Mouse (Mus musculus) forebrain, embryonic 14.5 days (tissue): ENCODE results near the gene Tnfrsf1a. TPM values are rescaled to one million over a fixed set of nuclear protein-coding genes. Genes with fewer than 3 reads are reported as not detected.

ENCODE experiments used
- ATAC-seq: fragments of 200-750 bp; cut with Nextera tagmentation; 2 replicates; pipeline ENCODE4 v1.8.0; 2017; ENCODE audit warnings: mild to moderate bottlenecking, moderate library complexity
- DNase-seq: peaks from one replicate; pipeline ENCODE4 v3.0.0-alpha.2; 2015; ENCODE audit warnings: low spot score
- H3K27ac ChIP-seq: fragments of 300-500 bp; sonication (generic); 2 replicates; pipeline ENCODE4 v1.5.1; 2014; ENCODE audit warnings: low read depth, mild to moderate bottlenecking, control low read depth, low read length, moderate library complexity
- H3K27me3 ChIP-seq: fragments of 300-500 bp; sonication (generic); replicated peaks from 2 replicates; pipeline ENCODE4 v1.6.1; 2014; ENCODE audit warnings: low read length, control low read depth, mixed read lengths; ENCODE audit not compliant: control insufficient read depth, insufficient read depth
- H3K36me3 ChIP-seq: fragments of 300-500 bp; sonication (generic); 2 replicates; pipeline ENCODE4 v1.6.1; 2014; ENCODE audit warnings: low read length, control low read depth; ENCODE audit not compliant: control insufficient read depth, insufficient read depth
- H3K4me1 ChIP-seq: fragments of 300-500 bp; sonication (generic); 2 replicates; pipeline ENCODE4 v1.6.1; 2014; ENCODE audit warnings: antibody characterized with exemption, low read length, control low read depth; ENCODE audit not compliant: control insufficient read depth, insufficient read depth
- H3K4me2 ChIP-seq: fragments of 300-500 bp; sonication (generic); 2 replicates; pipeline ENCODE4 v1.6.1; 2014; ENCODE audit warnings: mild to moderate bottlenecking, control low read depth, low read length
- H3K4me3 ChIP-seq: fragments of 300-500 bp; sonication (generic); 2 replicates; pipeline ENCODE4 v1.5.1; 2014; ENCODE audit warnings: low read depth, low read length, control low read depth
- H3K9ac ChIP-seq: fragments of 300-500 bp; sonication (generic); 2 replicates; pipeline ENCODE4 v1.6.1; 2014; ENCODE audit warnings: mild to moderate bottlenecking, low read length, control low read depth, moderate library complexity
- H3K9me3 ChIP-seq: fragments of 300-500 bp; sonication (generic); replicated peaks from 2 replicates; pipeline ENCODE4 v1.6.1; 2016; ENCODE audit warnings: low read length, control low read depth, mixed read lengths; ENCODE audit not compliant: control insufficient read depth
- WGBS: fragments of 180-500 bp; shearing (Covaris S2); extraction: QIAGEN DNeasy Blood & Tissue Kit; methylation state at CpG from one replicate; pipeline ENCODE4 v1.1.7; 2014; 5-methylcytosine and 5-hydroxymethylcytosine counted together
- polyA plus RNA-seq: library from polyadenylated mRNA; unstranded; fragments of >200 nt; fragmentation: Nextera tagmentation; extraction: Ambion mirVana; gene quantifications from 2 replicates; pipeline ENCODE4 v1.2.1, GENCODE M21; 2014

The Tnfrsf1a gene
- polyA plus RNA-seq, 1 experiment from 2014 or later = 14.2 TPM

- DNase-seq = no peak
- WGBS = 5% methylated on average over 20 of the region's 20 CpGs
- H3K4me2 ChIP-seq = peak overlapping the region; percentile 79
- ATAC-seq = no peak; the same call in 1 of the 2 replicates
- peaks cover 19% of the 10 kb centered on the region for H3K4me1 ChIP-seq
- H3K27me3 ChIP-seq = no peaks in the 10 kb centered on the region
- H3K4me3 ChIP-seq = peak overlapping the region; percentile 44
- H3K9ac ChIP-seq = peak overlapping the region; percentile 68
- H3K36me3 ChIP-seq = no peaks in the 10 kb centered on the region
- H3K9me3 ChIP-seq = no peaks in the 10 kb centered on the region
- H3K27ac ChIP-seq = no peak overlapping the region
These were observed 1.3 kb downstream of the Tnfrsf1a start for GRCm38 (mm10) chr6:125350231-125350994.

- Histone ChIP-seq H3K4me2 (peak overlapping the region; percentile 79), H3K4me3 (no peak overlapping the region), H3K27ac (no peak overlapping the region), H3K27me3 (no peaks in the 10 kb centered on the region), H3K36me3 (no peaks in the 10 kb centered on the region), H3K4me1 (peaks cover 22% of the 10 kb centered on the region), H3K9ac (0 out of 2 replicates have a peak overlapping the region, but pooled peaks have one; percentile 25), H3K9me3 (no peaks in the 10 kb centered on the region)
- ATAC-seq = no peak
- 74% methylated on average over 2 of the region's 2 CpGs for WGBS
- no peak for DNase-seq
These were observed 1.8 kb downstream of the Tnfrsf1a start for GRCm38 (mm10) chr6:125350995-125351324.

- DNase-seq (no peak), ATAC-seq (no peak)
- WGBS = 72% methylated on average over 8 of the region's 8 CpGs
- Histone ChIP-seq H3K4me2 (no peak overlapping the region), H3K27me3 (no peaks in the 10 kb centered on the region), H3K9me3 (no peaks in the 10 kb centered on the region), H3K9ac (no peak overlapping the region), H3K27ac (no peak overlapping the region), H3K4me1 (peaks cover 22% of the 10 kb centered on the region), H3K36me3 (no peaks in the 10 kb centered on the region), H3K4me3 (no peak overlapping the region)
These were observed 2.3 kb downstream of the Tnfrsf1a start for GRCm38 (mm10) chr6:125351368-125352045.

GRCm38 (mm10) chr6:125352046-125352384 lies 2.9 kb downstream of the Tnfrsf1a start:
- 70% methylated on average over 5 of the region's 5 CpGs for WGBS
- DNase-seq (no peak), ATAC-seq (no peak)
- Histone ChIP-seq H3K27me3 (no peaks in the 10 kb centered on the region), H3K4me3 (no peak overlapping the region), H3K9me3 (no peaks in the 10 kb centered on the region), H3K4me1 (peaks cover 22% of the 10 kb centered on the region), H3K4me2 (no peak overlapping the region), H3K9ac (no peak overlapping the region), H3K36me3 (no peaks in the 10 kb centered on the region), H3K27ac (no peak overlapping the region)

- Histone ChIP-seq H3K27ac (no peak overlapping the region), H3K9ac (no peak overlapping the region), H3K9me3 (no peaks in the 10 kb centered on the region), H3K4me1 (peaks cover 22% of the 10 kb centered on the region), H3K4me2 (no peak overlapping the region), H3K36me3 (no peaks in the 10 kb centered on the region; the same call in 1 of the 2 replicates), H3K27me3 (no peaks in the 10 kb centered on the region), H3K4me3 (no peak overlapping the region)
- no peak for DNase-seq
- WGBS = 64% methylated on average over 4 of the region's 4 CpGs
- ATAC-seq = no peak
These were observed 3.6 kb downstream of the Tnfrsf1a start for GRCm38 (mm10) chr6:125352811-125353210.

GRCm38 (mm10) chr6:125353221-125353620 lies 4.1 kb downstream of the Tnfrsf1a start:
- H3K4me3 ChIP-seq = no peak overlapping the region
- no peak overlapping the region for H3K9ac ChIP-seq
- DNase-seq = no peak
- WGBS = 88% methylated on average over 11 of the region's 11 CpGs
- peaks cover 22% of the 10 kb centered on the region for H3K4me1 ChIP-seq
- no peaks in the 10 kb centered on the region for H3K9me3 ChIP-seq
- H3K4me2 ChIP-seq = no peak overlapping the region
- no peaks in the 10 kb centered on the region; the same call in 1 of the 2 replicates for H3K36me3 ChIP-seq
- H3K27me3 ChIP-seq = no peaks in the 10 kb centered on the region
- ATAC-seq = no peak
- H3K27ac ChIP-seq = no peak overlapping the region

GRCm38 (mm10) chr6:125353655-125354054 lies 4.5 kb downstream of the Tnfrsf1a start:
- Histone ChIP-seq H3K4me3 (no peak overlapping the region), H3K27ac (no peak overlapping the region), H3K9ac (no peak overlapping the region), H3K27me3 (no peaks in the 10 kb centered on the region), H3K4me2 (no peak overlapping the region), H3K4me1 (peaks cover 22% of the 10 kb centered on the region), H3K36me3 (no peaks in the 10 kb centered on the region; the same call in 1 of the 2 replicates), H3K9me3 (no peaks in the 10 kb centered on the region)
- ATAC-seq (no peak), DNase-seq (no peak)
- WGBS = 89% methylated on average over 4 of the region's 4 CpGs

- no peak for ATAC-seq
- no peaks in the 10 kb centered on the region; the same call in 1 of the 2 replicates for H3K36me3 ChIP-seq
- H3K4me3 ChIP-seq = no peak overlapping the region
- no peak overlapping the region for H3K27ac ChIP-seq
- no peaks in the 10 kb centered on the region for H3K27me3 ChIP-seq
- no peak overlapping the region for H3K9ac ChIP-seq
- DNase-seq = no peak
- H3K4me2 ChIP-seq = 0 out of 2 replicates have a peak overlapping the region, but pooled peaks have one; percentile 0
- H3K9me3 ChIP-seq = no peaks in the 10 kb centered on the region
- H3K4me1 ChIP-seq = peaks cover 15% of the 10 kb centered on the region; the same call in 1 of the 2 replicates
- 13% methylated on average over 14 of the region's 14 CpGs for WGBS
These were observed 5.4 kb downstream of the Tnfrsf1a start for GRCm38 (mm10) chr6:125354352-125355151.
